In genomic region chr4:40312213-40312612, GRCm38 (mm10) we compare ENCODE assay signal across 23 mouse cellular contexts. TPM values are rescaled to one million over a fixed set of nuclear protein-coding genes. Genes with fewer than 3 reads are reported as not detected.
DNase-seq lines count a peak whose midpoint lies in the region; ATAC-seq and TF ChIP-seq lines count a peak whose summit lies in the region.
"Had no signal": no experiment of that assay in that cellular context is flagged by ENCODE, and none has a peak within 500 bp of the region (broad histone marks: within the 10 kb centered on the region; RNA-seq: fewer than 3 reads in every experiment).

No protein-coding gene starts in this region.

- H3K9ac ChIP-seq in liver, embryonic 11.5 days (ENCODE audit: low read depth, low read length), result no peak overlapping the region
- no peak overlapping the region for H3K9ac ChIP-seq in liver, postnatal 0 days (replicated peaks)
- H3K9ac ChIP-seq in MEL (ENCODE audit: control insufficient read depth, low read depth, low read length, poor library complexity, severe bottlenecking), result no peak overlapping the region; the same call in 1 of the 2 replicates
- no peak overlapping the region for H3K9ac ChIP-seq in liver, embryonic 14.5 days (replicated peaks)
- H3K9ac ChIP-seq: embryonic facial prominence, embryonic 12.5 days; forebrain, embryonic 13.5 days; forebrain, embryonic 15.5 days had no signal

- no peak overlapping the region for H3K4me2 ChIP-seq in liver, embryonic 11.5 days
- H3K4me2 ChIP-seq in liver, postnatal 0 days (ENCODE audit: low read depth, low read length), result no peak overlapping the region
- no peak overlapping the region for H3K4me2 ChIP-seq in liver, embryonic 14.5 days (ENCODE audit: low read depth)
- H3K4me2 ChIP-seq: embryonic facial prominence, embryonic 12.5 days; forebrain, embryonic 13.5 days; forebrain, embryonic 15.5 days had no signal

- H3K36me3 ChIP-seq in liver, embryonic 11.5 days (ENCODE audit: control insufficient read depth, insufficient read depth, low read length), result no peaks in the 10 kb centered on the region
- no peaks in the 10 kb centered on the region for H3K36me3 ChIP-seq in liver, postnatal 0 days (replicated peaks; ENCODE audit: insufficient read depth, low read length)
- H3K36me3 ChIP-seq in MEL (ENCODE audit: control insufficient read depth in 1 of 2, insufficient read depth in 2 of 2, low read length in 2 of 2), result peaks cover 0 to 18% of the 10 kb centered on the region in 2 experiments; a peak in 2 of 4 replicates
- no peaks in the 10 kb centered on the region for H3K36me3 ChIP-seq in liver, embryonic 14.5 days (replicated peaks; ENCODE audit: control insufficient read depth, insufficient read depth, low read depth)
- H3K36me3 ChIP-seq: embryonic facial prominence, embryonic 10.5 days; embryonic facial prominence, embryonic 12.5 days; forebrain, embryonic 15.5 days; G1E had no signal

- TF ChIP-seq POLR2A in MEL (IDR thresholded peaks at IDR 0.05; ENCODE audit: control insufficient read depth in 1 of 2, insufficient read depth in 1 of 2, low read depth in 1 of 2, low read length in 2 of 2, poor library complexity in 1 of 2), result no peak

- TF ChIP-seq CTCF in liver, postnatal 0 days (IDR thresholded peaks at IDR 0.05; ENCODE audit: low read depth), result no peak
- no peak for TF ChIP-seq CTCF in MEL (IDR thresholded peaks at IDR 0.05 in 2 of 3, conservative IDR thresholded peaks at IDR 0.05 in 1 of 3; ENCODE audit: control insufficient read depth in 1 of 3, insufficient read depth in 1 of 3, low read depth in 2 of 3, low read length in 3 of 3, poor library complexity in 1 of 3, severe bottlenecking in 1 of 3)
- TF ChIP-seq CTCF in liver, embryonic 14.5 days (IDR thresholded peaks at IDR 0.05; ENCODE audit: low read depth), result no peak

- no peaks in the 10 kb centered on the region for H3K9me3 ChIP-seq in liver, embryonic 11.5 days (ENCODE audit: control insufficient read depth, low read length)
- H3K9me3 ChIP-seq in liver, postnatal 0 days (ENCODE audit: low read length), result no peaks in the 10 kb centered on the region
- no peaks in the 10 kb centered on the region for H3K9me3 ChIP-seq in MEL (replicated peaks; ENCODE audit: insufficient read depth, low read length)
- no peaks in the 10 kb centered on the region for H3K9me3 ChIP-seq in liver, embryonic 14.5 days (ENCODE audit: control insufficient read depth, low read length)
- H3K9me3 ChIP-seq: embryonic facial prominence, embryonic 10.5 days; embryonic facial prominence, embryonic 12.5 days; forebrain, embryonic 13.5 days; forebrain, embryonic 15.5 days had no signal

- H3K79me2 ChIP-seq in MEL (ENCODE audit: control insufficient read depth, insufficient read depth, low read length, poor library complexity), result no peaks in the 10 kb centered on the region

- no peak overlapping the region for H3K27ac ChIP-seq in liver, embryonic 11.5 days (ENCODE audit: low read depth, low read length)
- no peak overlapping the region for H3K27ac ChIP-seq in liver, postnatal 0 days (ENCODE audit: low read depth)
- H3K27ac ChIP-seq in MEL (ENCODE audit: control insufficient read depth, low read depth, low read length), result peak overlapping the region; percentile 72
- no peak overlapping the region for H3K27ac ChIP-seq in liver, embryonic 14.5 days
- H3K27ac ChIP-seq: embryonic facial prominence, embryonic 10.5 days; embryonic facial prominence, embryonic 12.5 days; forebrain, embryonic 13.5 days; forebrain, embryonic 15.5 days had no signal

- 52% methylated on average over 1 of the region's 1 CpGs for whole genome bisulfite sequencing in liver, embryonic 11.5 days
- 33% methylated on average over 1 of the region's 1 CpGs for WGBS in liver, postnatal 0 days (ENCODE audit: insufficient replicate concordance)
- 14% methylated on average over 1 of the region's 1 CpGs for WGBS in liver, embryonic 14.5 days (ENCODE audit: insufficient replicate concordance)

- no peak for TF ChIP-seq EP300 in liver, postnatal 0 days (IDR thresholded peaks at IDR 0.05; ENCODE audit: low read depth)
- TF ChIP-seq EP300 in MEL (IDR thresholded peaks at IDR 0.05; ENCODE audit: low read depth in 1 of 2, low read length in 2 of 2), result peak; percentile 72 to 78; a peak in 3 of 4 replicates
- peak; percentile 34; the same call in 1 of the 2 replicates for TF ChIP-seq EP300 in liver, embryonic 14.5 days (IDR thresholded peaks at IDR 0.05; ENCODE audit: low read depth)

- peaks cover 12% of the 10 kb centered on the region for H3K4me1 ChIP-seq in liver, embryonic 11.5 days (replicated peaks; ENCODE audit: control insufficient read depth, insufficient read depth, low read length)
- peaks cover 2% of the 10 kb centered on the region; the same call in 1 of the 2 replicates for H3K4me1 ChIP-seq in liver, postnatal 0 days (ENCODE audit: insufficient read depth)
- H3K4me1 ChIP-seq in MEL (ENCODE audit: control insufficient read depth in 1 of 2, insufficient read depth in 2 of 2, low read length in 2 of 2), result peaks cover 0 to 10% of the 10 kb centered on the region in 2 experiments; a peak in 3 of 4 replicates
- peaks cover 0 to 11% of the 10 kb centered on the region in 2 experiments; a peak in 1 of 4 replicates for H3K4me1 ChIP-seq in liver, embryonic 14.5 days (replicated peaks; ENCODE audit: control insufficient read depth in 2 of 2, insufficient read depth in 2 of 2, low read length in 1 of 2)
- H3K4me1 ChIP-seq: embryonic facial prominence, embryonic 10.5 days; embryonic facial prominence, embryonic 12.5 days; forebrain, embryonic 13.5 days; forebrain, embryonic 15.5 days had no signal

- H3K4me3 ChIP-seq in liver, embryonic 11.5 days (ENCODE audit: low read depth, low read length), result no peak overlapping the region
- H3K4me3 ChIP-seq in liver, postnatal 0 days (ENCODE audit: low read depth, low read length), result no peak overlapping the region
- no peak overlapping the region for H3K4me3 ChIP-seq in MEL (ENCODE audit: control insufficient read depth in 1 of 2, insufficient read depth in 1 of 2, low read depth in 2 of 2, low read length in 2 of 2)
- H3K4me3 ChIP-seq in liver, embryonic 14.5 days (ENCODE audit: insufficient read depth in 1 of 2, low read depth in 2 of 2, low read length in 2 of 2), result no peak overlapping the region
- H3K4me3 ChIP-seq: embryonic facial prominence, embryonic 10.5 days; embryonic facial prominence, embryonic 12.5 days; forebrain, embryonic 13.5 days; forebrain, embryonic 15.5 days had no signal

- no peaks in the 10 kb centered on the region for H3K27me3 ChIP-seq in liver, embryonic 11.5 days (replicated peaks; ENCODE audit: control insufficient read depth, insufficient read depth, low read length)
- no peaks in the 10 kb centered on the region for H3K27me3 ChIP-seq in liver, postnatal 0 days (ENCODE audit: insufficient read depth, low read length)
- no peaks in the 10 kb centered on the region; a peak in 1 of 4 replicates for H3K27me3 ChIP-seq in MEL (ENCODE audit: control insufficient read depth in 1 of 2, insufficient read depth in 2 of 2, low read length in 2 of 2)
- no peaks in the 10 kb centered on the region for H3K27me3 ChIP-seq in liver, embryonic 14.5 days (ENCODE audit: control insufficient read depth, insufficient read depth, low read length)
- H3K27me3 ChIP-seq: CH12.LX; embryonic facial prominence, embryonic 12.5 days; forebrain, embryonic 13.5 days; forebrain, embryonic 15.5 days had no signal

- no peak for DNase-seq in liver, embryonic 11.5 days (ENCODE audit: low spot score)
- no peak for DNase-seq in liver, postnatal 0 days
- peak; percentile 36 for DNase-seq in MEL (ENCODE audit: low read depth, low spot score)
- no peak for DNase-seq in liver, embryonic 14.5 days (ENCODE audit: low read depth in 3 of 3, low spot score in 3 of 3)
- DNase-seq in thymus, postnatal 0 days (ENCODE audit: low spot score), result no peak
- no peak for DNase-seq in neural tube, embryonic 10.5 days (ENCODE audit: extremely low spot score, low spot score)
- DNase-seq in adrenal gland, adult 8-10 months, result no peak
- DNase-seq: adrenal gland, adult 2 months; adrenal gland, postnatal 14 days; adrenal gland, postnatal 36 days; cerebellum, adult 11-12 months; cerebellum, adult 2 months; cerebellum, adult 9-10 months; cerebellum, postnatal 10 days; cerebellum, postnatal 25 days had no signal

- ATAC-seq in liver, embryonic 11.5 days (replicated peaks; ENCODE audit: low FRiP score), result peak; percentile 65
- no peak for ATAC-seq in liver, postnatal 0 days
- peak; percentile 50; the same call in 1 of the 2 replicates for ATAC-seq in liver, embryonic 14.5 days (ENCODE audit: insufficient read depth)
- ATAC-seq in megakaryocyte progenitor cell, adult 5-6 weeks (replicated peaks; ENCODE audit: poor library complexity), result peak; percentile 58
- ATAC-seq: CD4-positive, CD25-positive, alpha-beta regulatory T cell, adult 4 months; forebrain, embryonic 13.5 days; forebrain, embryonic 15.5 days had no signal

- no peak for TF ChIP-seq RAD21 in MEL (IDR thresholded peaks at IDR 0.05; ENCODE audit: low read depth, low read length)

RNA-seq across cellular contexts. Expression of gene Ndufb6, which starts 33.0 kb away (rescaled TPM):
- 292 and 305 TPM in 2 replicates for polyA plus RNA-seq in liver, embryonic 11.5 days (2014; fragmentation: Nextera tagmentation; extraction: Ambion mirVana)
- 294 and 307 TPM in 2 replicates for polyA plus RNA-seq in liver, postnatal 0 days (2015; fragmentation: Nextera tagmentation; extraction: Ambion mirVana)
- 225 and 229 TPM in 2 replicates for total RNA-seq in MEL (2012; rRNA removed)
- polyA plus RNA-seq in MEL (2012; ENCODE audit: insufficient read depth in 1 of 2, insufficient read length in 2 of 2, low read depth in 1 of 2, low replicate concordance in 2 of 2, missing spikeins in 1 of 2), result 100 to 1,000 TPM in 1 of 2 experiments, not detected in 1; 146 TPM
- polyA plus RNA-seq in liver, embryonic 14.5 days (2012; rRNA removed), result 56.4 and 62.1 TPM in 2 replicates
- polyA plus RNA-seq in liver, embryonic 14.5 days (2014; fragmentation: Nextera tagmentation; extraction: Ambion mirVana), result 161 TPM in 2 replicates
- 151 and 167 TPM in 2 replicates for total RNA-seq in megakaryocyte progenitor cell, adult 5-6 weeks (2015)
- total RNA-seq in megakaryocyte progenitor cell, adult 5-6 weeks (2017), result 52.2 and 66.9 TPM in 2 replicates
- polyA plus RNA-seq in thymus, postnatal 0 days (2015; fragmentation: Nextera tagmentation; extraction: Ambion mirVana), result 352 and 368 TPM in 2 replicates
- 100 to 1,000 TPM; 151 to 218 (median 179) TPM for total RNA-seq in adrenal gland, adult 8-10 months (2022)

RNA-seq across cellular contexts. Expression of gene Topors, which starts 42.6 kb away (rescaled TPM):
- polyA plus RNA-seq in liver, embryonic 11.5 days (2014; fragmentation: Nextera tagmentation; extraction: Ambion mirVana), result 38.4 and 38.5 TPM in 2 replicates
- polyA plus RNA-seq in liver, postnatal 0 days (2015; fragmentation: Nextera tagmentation; extraction: Ambion mirVana), result 10.4 and 12.0 TPM in 2 replicates
- total RNA-seq in MEL (2012; rRNA removed), result 36.2 and 38.3 TPM in 2 replicates
- 10 to 100 TPM; 32.0 to 62.7 TPM for polyA plus RNA-seq in MEL (2012; ENCODE audit: insufficient read depth in 1 of 2, insufficient read length in 2 of 2, low read depth in 1 of 2, low replicate concordance in 2 of 2, missing spikeins in 1 of 2)
- 4.0 and 7.0 TPM in 2 replicates for polyA plus RNA-seq in liver, embryonic 14.5 days (2012; rRNA removed)
- polyA plus RNA-seq in liver, embryonic 14.5 days (2014; fragmentation: Nextera tagmentation; extraction: Ambion mirVana), result 11.7 and 13.1 TPM in 2 replicates
- total RNA-seq in megakaryocyte progenitor cell, adult 5-6 weeks (2015), result 45.4 and 56.3 TPM in 2 replicates
- 77.6 and 82.4 TPM in 2 replicates for total RNA-seq in megakaryocyte progenitor cell, adult 5-6 weeks (2017)
- 28.6 and 28.9 TPM in 2 replicates for polyA plus RNA-seq in thymus, postnatal 0 days (2015; fragmentation: Nextera tagmentation; extraction: Ambion mirVana)
- total RNA-seq in adrenal gland, adult 8-10 months (2022), result 10 to 100 TPM; 29.0 to 30.4 (median 29.9) TPM

RNA-seq across cellular contexts. Expression of gene Smim27, which starts 42.8 kb away (rescaled TPM):
- polyA plus RNA-seq in liver, embryonic 11.5 days (2014; fragmentation: Nextera tagmentation; extraction: Ambion mirVana), result 21.1 and 25.0 TPM in 2 replicates
- 35.8 and 39.2 TPM in 2 replicates for polyA plus RNA-seq in liver, postnatal 0 days (2015; fragmentation: Nextera tagmentation; extraction: Ambion mirVana)
- 5.7 and 7.3 TPM in 2 replicates for total RNA-seq in MEL (2012; rRNA removed)
- 10 to 100 TPM in 1 of 2 experiments, not detected in 1; 12.1 TPM for polyA plus RNA-seq in MEL (2012; ENCODE audit: insufficient read depth in 1 of 2, insufficient read length in 2 of 2, low read depth in 1 of 2, low replicate concordance in 2 of 2, missing spikeins in 1 of 2)
- polyA plus RNA-seq in liver, embryonic 14.5 days (2012; rRNA removed), result 1.9 and 3.2 TPM in 2 replicates
- 20.6 and 24.4 TPM in 2 replicates for polyA plus RNA-seq in liver, embryonic 14.5 days (2014; fragmentation: Nextera tagmentation; extraction: Ambion mirVana)
- 9.6 and 16.7 TPM in 2 replicates for total RNA-seq in megakaryocyte progenitor cell, adult 5-6 weeks (2015)
- total RNA-seq in megakaryocyte progenitor cell, adult 5-6 weeks (2017), result 3.6 and 5.6 TPM in 2 replicates
- polyA plus RNA-seq in thymus, postnatal 0 days (2015; fragmentation: Nextera tagmentation; extraction: Ambion mirVana), result 60.4 and 62.3 TPM in 2 replicates
- 10 to 100 TPM; 39.1 to 77.7 (median 55.6) TPM for total RNA-seq in adrenal gland, adult 8-10 months (2022)
